Mouse (Mus musculus) lung, postnatal 10 days (tissue): ENCODE results near the gene Pcsk6.

Experiments used
- DNase-seq: peaks from one replicate; pipeline ENCODE4 v3.0.0; 2021

The Pcsk6 gene

DNA sequence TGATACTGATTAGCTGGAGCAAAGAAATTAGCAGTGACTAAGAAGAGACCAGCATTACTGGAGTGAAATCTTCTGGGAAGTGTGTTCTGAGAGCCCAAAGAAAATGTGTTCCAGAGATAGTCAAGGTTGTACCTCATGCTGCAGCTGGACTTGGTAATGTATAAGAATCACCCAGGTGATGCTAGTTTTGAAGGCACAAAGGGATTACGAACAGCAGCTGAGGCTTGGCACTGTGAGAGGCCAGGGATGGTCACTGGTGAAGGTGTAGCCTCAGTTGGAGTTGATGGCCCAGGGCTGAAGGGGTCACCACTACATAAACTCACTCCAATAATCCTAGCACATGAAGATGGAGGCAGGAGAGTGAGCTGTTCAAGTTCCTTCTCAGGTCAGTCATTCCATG lies 197.2 kb downstream of the Pcsk6 start, which contains the start of gene Snrpa1:
TSS of gene Snrpa1 (plus strand) at position 301 of the 400 bp plus-strand sequence.
- no peak for DNase-seq

DNA sequence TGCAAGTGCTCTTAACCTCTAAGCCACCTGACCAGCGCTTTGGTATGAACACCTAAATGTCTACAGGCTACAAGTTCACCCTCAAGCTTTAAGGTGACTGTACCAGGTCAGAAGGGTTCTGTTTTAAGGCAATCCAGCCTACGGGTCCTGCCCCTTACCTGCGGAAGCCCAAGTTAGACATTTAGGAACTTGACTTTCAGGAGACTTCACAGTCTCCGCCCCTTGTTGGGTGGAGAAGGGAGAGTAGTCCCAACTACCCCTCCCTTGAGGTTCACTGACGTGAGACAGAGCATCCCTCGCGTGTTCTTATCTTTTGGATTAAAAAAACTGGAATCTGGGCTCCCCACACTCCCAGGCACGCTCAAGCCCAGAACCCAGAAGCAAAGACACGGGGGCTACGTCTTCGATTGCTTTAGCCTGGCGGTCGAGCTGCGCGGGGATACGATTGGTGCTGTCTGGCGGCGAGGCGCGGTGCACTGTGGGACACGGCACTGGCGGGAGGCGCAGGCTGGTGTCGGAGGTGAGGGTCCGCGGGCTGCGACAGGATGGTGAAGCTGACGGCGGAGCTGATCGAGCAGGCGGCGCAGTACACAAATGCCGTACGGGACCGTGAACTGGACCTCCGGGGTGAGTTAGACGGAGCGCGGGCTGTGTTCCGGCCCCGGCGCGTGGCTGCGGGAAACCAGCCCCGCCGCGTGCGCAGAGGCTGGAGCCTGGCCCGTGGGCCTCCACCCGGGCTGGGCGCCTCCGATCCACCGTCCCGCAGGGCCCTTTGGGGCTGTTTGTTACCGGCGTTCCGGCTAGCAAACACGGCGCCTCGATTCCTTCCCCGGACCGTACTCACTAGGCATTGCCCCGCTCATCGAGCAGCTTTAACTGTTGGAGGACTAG lies 198.8 kb downstream of the Pcsk6 start:
- DNase-seq, result peak; percentile 93

DNA sequence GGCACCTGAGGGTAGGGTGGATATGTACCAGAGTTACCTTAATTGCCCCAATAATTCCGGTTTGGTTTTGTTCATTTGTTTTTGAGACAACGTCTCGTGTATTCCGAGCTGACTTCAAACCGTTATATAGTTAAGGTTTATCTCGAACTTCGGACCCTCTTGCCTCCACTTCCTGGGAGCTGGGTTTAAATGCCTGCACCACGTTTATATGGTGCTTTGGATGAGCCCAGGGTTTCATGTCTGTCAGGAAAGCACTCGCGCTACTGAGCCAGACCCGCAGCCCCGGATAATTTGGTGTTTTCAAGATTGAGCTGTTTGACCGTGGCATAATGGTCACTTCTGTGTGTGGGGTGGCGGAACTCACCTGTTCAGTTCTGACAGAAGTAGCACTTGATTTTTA lies 199.5 kb downstream of the Pcsk6 start:
- DNase-seq, result no peak

DNA sequence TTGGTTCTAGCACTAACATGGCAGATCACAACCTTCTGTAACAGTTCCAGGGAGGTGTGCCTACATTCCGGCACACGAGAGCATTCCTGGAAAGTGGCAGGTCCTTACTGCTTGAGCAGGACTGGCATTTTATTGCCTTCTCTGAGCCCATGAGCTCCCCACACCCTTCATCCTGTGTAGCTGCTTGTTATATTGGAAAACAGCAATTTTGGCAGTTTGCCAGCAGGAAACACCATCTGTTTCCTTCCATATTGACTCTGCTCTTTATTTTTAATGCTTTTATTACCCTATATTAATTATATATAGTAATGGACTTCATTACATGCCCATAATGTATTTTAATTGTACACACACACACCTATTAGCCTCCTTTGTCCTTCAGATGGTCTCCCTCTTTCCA lies 214.9 kb downstream of the Pcsk6 start:
- no peak for DNase-seq

DNA sequence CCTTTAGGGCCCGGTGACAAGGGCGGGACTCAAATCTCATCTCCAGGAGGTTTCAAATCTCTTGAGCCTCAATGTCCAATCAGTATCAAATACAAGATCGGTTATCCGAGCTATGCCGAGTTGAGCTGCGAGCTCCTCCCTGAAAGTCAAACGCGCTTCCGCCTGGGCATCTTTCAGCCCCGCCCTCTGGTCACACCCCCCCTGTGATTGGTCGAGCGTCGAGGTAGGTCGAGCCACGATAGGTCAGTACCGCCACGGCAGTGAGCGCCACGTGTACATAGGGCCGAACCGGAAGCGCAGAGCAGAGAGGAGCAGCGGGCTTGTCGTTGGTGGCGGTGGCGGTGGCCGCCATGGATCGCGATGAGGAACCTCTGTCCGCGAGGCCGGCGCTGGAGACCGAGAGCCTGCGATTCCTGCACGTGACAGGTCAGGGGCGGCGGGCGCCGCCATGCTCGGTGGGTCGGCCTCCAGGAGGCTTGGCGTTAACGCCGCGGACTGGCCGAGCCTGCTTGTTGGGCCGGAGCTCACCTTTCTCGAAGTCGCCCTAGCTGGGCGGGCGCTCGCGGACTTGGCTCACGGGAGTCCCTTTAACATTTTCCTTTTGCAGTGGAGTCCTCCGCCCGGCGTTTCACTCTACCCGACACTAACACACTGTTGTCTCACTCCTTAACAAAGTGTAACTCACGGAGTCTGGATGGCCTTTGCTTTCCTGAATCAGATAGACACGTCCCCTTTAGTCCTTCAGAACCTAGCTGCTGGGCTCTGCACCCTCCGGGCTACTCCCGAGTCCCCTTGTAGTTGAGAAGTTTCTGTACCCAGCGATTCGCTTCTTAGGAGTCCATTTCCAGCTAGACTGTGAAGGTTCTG lies 218.1 kb downstream of the Pcsk6 start, which contains the start of gene Selenos:
TSS of gene Selenos (plus strand) at position 286 of the 867 bp plus-strand sequence.
- peak; percentile 98 for DNase-seq

DNA sequence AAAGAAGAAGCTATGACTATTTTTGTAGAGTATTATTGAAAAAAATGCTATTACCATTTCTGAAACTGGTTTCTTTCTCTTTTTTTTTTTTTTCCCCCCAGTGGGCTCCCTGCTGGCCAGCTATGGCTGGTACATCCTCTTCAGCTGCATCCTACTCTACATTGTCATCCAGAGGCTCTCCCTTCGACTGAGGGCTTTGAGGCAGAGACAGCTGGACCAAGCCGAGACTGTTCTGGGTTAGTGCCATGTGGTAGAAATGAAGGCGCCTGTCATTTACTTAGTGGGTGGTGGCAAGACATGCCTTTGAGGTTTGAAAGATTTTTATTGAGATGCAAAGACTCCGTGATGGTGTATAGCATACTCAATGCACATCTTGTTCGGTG lies 218.7 kb downstream of the Pcsk6 start:
- peak; percentile 26 for DNase-seq

DNA sequence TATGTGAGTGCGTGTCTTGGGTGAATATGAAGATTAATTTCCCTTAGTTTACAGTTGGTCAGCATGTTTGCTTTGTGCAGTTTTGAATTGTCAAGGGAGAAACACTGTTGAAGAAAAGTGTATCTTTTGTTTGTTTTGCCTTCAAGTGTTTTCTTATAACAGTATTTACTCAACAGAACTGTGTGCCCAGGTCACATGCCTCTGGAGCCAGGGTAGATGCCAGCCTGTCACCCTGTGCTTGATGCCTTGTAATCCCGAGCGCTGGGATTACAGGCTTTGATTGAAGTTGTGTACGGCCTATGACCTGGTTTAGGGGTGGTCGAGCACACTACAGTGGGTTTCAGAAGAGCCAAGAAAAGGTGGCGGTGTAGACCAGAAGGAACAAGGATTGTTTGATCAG lies 222.2 kb downstream of the Pcsk6 start:
- DNase-seq, result no peak

DNA sequence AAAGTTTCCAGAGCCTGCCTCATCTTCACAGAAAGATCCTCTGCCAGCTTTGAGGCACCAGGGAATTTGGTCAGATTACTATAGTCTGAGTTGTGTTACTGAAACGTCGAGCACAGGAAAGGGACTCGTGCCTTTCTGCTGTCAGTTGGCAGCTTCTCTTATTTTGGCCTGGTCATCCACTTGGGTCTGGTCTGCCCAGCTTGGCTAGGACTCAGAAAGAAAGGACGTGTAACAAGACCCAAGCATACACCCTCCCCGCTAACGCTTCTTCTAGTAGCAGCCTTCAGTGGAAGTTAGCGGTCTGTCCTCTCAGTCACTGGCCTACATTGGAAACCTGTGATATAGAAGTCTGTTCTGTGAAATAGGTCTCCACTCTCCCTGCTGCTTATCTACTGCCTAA lies 223.0 kb downstream of the Pcsk6 start:
- no peak for DNase-seq

DNA sequence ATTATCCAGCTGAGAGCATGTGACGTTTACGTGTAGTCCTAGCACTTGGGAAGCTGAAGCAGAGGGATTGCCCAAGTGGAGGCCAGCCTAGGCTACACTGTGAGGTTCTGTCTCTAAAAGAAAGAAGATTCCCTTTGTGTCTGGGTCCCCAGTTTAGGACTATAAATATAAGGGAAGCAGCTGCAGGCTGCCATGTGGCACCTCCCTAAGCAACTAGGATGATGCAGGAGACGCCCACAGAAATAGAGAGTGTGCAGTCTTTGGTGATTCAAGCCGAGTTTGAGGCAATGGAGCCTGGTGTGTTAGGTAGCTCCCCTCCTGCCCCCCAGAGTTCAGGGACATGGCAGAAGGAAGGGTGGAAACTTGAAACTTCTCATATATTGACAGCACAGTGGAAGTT lies 226.1 kb downstream of the Pcsk6 start:
- no peak for DNase-seq

DNA sequence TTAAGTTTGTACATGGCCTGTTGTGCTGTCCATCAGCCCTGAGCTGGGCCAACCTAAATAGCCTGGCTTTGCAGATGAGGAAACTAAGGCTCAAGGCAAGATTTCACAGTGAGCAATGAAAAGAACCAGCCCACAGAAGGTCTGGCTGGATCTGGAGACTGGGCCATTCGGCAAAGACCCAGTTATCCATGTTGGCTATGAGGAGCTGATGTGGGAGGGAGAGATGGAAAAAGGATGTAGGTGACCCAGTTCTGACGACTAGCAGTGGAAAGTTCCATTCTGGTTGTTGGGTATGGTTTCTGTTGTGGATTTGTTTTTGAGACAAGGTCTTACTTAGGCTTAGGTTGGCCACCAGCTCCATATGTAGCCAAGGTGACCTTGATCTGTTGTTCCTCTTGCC lies 226.5 kb downstream of the Pcsk6 start:
- DNase-seq, result no peak

DNA sequence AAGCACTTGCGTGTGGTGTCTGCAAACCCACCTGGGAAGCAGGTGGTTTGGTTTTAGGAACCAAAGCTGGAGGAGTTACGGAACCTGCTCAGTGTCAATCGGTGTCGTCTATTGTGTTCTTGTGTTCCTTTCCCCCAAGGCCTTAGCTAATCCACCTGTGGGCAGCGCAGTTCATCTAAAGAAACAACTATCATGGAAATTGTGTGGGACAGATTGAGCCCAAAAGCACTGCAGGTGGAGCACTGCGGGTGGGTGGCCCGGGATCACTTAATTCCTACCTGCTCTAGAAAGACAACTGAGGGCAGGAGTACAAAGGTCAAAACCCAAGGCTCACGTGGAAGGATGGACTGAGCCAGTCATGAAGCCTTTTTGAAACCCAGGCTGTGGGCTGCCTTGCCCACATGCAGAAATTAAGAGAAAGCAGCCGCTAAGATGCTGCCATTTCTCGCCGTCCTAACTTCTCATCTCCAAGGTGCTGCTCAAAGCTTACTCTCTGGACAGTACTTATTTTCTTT lies 229.2 kb downstream of the Pcsk6 start:
- DNase-seq, result no peak

DNA sequence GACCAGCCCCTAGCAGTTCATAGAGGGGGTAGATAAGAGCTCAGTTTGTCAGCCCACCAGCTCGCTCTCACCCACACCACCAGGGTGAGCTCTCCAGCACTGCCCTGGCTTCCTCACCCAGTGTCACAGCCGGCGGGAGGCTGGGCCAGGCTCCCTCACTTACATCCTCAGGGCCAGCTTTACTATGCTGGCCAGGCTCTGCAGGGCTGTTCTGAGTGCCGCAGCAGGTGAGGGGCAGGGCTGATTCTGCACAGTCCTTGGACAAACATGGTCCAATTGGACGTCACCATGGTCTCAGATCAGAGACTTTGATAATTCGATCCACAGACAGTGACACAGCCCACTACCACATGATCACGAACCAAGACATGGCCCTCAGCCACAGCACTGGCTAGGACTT lies 230.0 kb downstream of the Pcsk6 start:
- no peak for DNase-seq

DNA sequence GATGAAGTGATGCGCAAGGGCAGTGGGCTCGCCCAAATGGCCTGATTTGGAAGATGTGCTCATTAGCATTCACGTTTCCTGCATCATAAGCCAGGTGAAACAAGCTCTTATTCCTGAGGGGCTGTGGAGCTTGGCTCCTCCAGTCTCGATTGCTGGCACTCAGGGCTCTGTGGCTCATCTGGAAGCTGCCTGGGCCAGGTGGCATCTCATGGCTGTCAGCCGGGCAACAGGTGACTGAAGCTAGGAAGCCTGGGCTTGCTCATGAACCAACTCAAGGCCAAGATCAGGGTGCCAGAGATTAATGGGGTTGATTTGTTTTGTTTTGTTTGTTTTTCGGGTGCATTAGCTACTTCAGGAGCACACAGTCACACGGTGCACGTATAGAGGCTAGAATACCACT lies 231.1 kb downstream of the Pcsk6 start:
- no peak for DNase-seq

DNA sequence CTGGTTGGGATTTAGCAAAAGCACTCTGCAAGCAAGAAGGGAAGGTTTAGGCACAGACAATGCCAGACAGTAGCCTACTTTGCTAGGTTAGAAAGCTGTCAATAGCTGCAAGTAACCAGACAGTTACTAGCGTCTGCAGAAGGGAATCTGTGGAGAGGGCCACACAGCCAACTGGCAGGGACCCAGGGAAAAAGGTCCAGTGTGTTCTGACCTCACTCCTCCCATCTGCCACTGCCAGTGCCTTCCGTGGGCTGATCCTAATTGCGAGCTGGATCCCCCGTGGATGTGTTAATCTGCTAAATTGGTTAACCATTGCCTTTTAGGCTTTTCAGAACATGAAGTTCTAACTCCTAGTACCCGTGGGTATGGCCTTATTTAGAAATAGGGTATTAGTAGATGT lies 232.6 kb downstream of the Pcsk6 start:
- DNase-seq, result no peak

DNA sequence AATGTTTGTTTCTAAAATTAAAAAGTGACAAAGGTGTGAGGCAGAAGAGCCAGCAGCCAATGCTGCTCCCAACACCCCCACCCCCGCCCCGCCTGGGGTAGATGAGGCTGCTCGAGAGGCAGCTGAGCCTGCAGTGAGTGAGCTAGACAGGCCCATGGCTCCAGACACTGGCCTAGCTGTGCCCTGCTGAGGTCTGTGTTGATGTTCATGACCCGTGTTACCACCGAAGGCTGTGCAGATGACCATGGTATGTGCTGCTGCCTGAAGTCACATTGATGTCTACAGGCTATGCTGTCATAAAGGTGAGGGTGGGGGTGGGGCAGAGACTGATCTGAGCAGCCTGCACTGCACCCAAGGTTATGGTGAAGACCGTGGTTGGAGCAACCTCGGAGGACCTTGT lies 237.3 kb downstream of the Pcsk6 start:
- no peak for DNase-seq
